Mouse (Mus musculus): ENCODE data around the gene Ubap2l. TPM values are rescaled to one million over a fixed set of nuclear protein-coding genes. Genes with fewer than 3 reads are reported as not detected.

The Ubap2l gene
- polyA plus RNA-seq (2014; fragmentation: Illumina TruSeq; extraction: RNeasy Lipid Tissue Mini Kit (QIAGEN cat#74804); ENCODE audit: low read depth, low replicate concordance), result 192 TPM

GRCm38 (mm10) chr3:90052351-90053241 is at the start of gene Ubap2l:
Ubap2l (minus strand) TSS chr3:90052628.

GRCm38 (mm10) chr3:90072294-90072693 is 19.9 kb upstream of the Ubap2l start, which contains the start of gene Tpm3:
Tpm3 (plus strand) TSS chr3:90072649.

GRCm38 (mm10) chr3:90051441-90052350 is 732 bp downstream of the Ubap2l start, which contains the start of gene 4933434E20Rik:
4933434E20Rik (plus strand) TSS chr3:90051636.

GRCm38 (mm10) chr3:89998612-89999054 is 53.8 kb downstream of the Ubap2l start, which contains the start of gene Hax1:
Hax1 (minus strand) TSS chr3:89998780.

GRCm38 (mm10) chr3:89963221-89963763 is 89.1 kb downstream of the Ubap2l start, which contains the start of gene Atp8b2:
Atp8b2 (minus strand) TSS chr3:89963508.

Other genes starting within 250 kb of the Ubap2l start
- gene She, start 221.3 kb downstream of the Ubap2l start, polyA plus RNA-seq (2014; fragmentation: Illumina TruSeq; extraction: RNeasy Lipid Tissue Mini Kit (QIAGEN cat#74804); ENCODE audit: low read depth, low replicate concordance), result 0.55 TPM
- 0.57 TPM for gene Il6ra, start 139.4 kb downstream of the Ubap2l start, polyA plus RNA-seq (2014; fragmentation: Illumina TruSeq; extraction: RNeasy Lipid Tissue Mini Kit (QIAGEN cat#74804); ENCODE audit: low read depth, low replicate concordance)
- 16.2 TPM for gene Atp8b2, start 89.1 kb downstream of the Ubap2l start, polyA plus RNA-seq (2014; fragmentation: Illumina TruSeq; extraction: RNeasy Lipid Tissue Mini Kit (QIAGEN cat#74804); ENCODE audit: low read depth, low replicate concordance)
- 117 TPM for gene Hax1, start 53.8 kb downstream of the Ubap2l start, polyA plus RNA-seq (2014; fragmentation: Illumina TruSeq; extraction: RNeasy Lipid Tissue Mini Kit (QIAGEN cat#74804); ENCODE audit: low read depth, low replicate concordance)
- gene 4933434E20Rik, start 992 bp downstream of the Ubap2l start, polyA plus RNA-seq (2014; fragmentation: Illumina TruSeq; extraction: RNeasy Lipid Tissue Mini Kit (QIAGEN cat#74804); ENCODE audit: low read depth, low replicate concordance), result 183 TPM
- gene Tpm3, start 20.0 kb upstream of the Ubap2l start, polyA plus RNA-seq (2014; fragmentation: Illumina TruSeq; extraction: RNeasy Lipid Tissue Mini Kit (QIAGEN cat#74804); ENCODE audit: low read depth, low replicate concordance), result 62.2 TPM
- gene Nup210l, start 51.5 kb upstream of the Ubap2l start, polyA plus RNA-seq (2014; fragmentation: Illumina TruSeq; extraction: RNeasy Lipid Tissue Mini Kit (QIAGEN cat#74804); ENCODE audit: low read depth, low replicate concordance), result 64.0 TPM
- gene Rps27, start 161.0 kb upstream of the Ubap2l start, polyA plus RNA-seq (2014; fragmentation: Illumina TruSeq; extraction: RNeasy Lipid Tissue Mini Kit (QIAGEN cat#74804); ENCODE audit: low read depth, low replicate concordance), result 882 TPM
- gene Rab13, start 161.1 kb upstream of the Ubap2l start, polyA plus RNA-seq (2014; fragmentation: Illumina TruSeq; extraction: RNeasy Lipid Tissue Mini Kit (QIAGEN cat#74804); ENCODE audit: low read depth, low replicate concordance), result 6.5 TPM
- 31.8 TPM for gene Jtb, start 179.0 kb upstream of the Ubap2l start, polyA plus RNA-seq (2014; fragmentation: Illumina TruSeq; extraction: RNeasy Lipid Tissue Mini Kit (QIAGEN cat#74804); ENCODE audit: low read depth, low replicate concordance)
- 211 TPM for gene Creb3l4, start 190.9 kb upstream of the Ubap2l start, polyA plus RNA-seq (2014; fragmentation: Illumina TruSeq; extraction: RNeasy Lipid Tissue Mini Kit (QIAGEN cat#74804); ENCODE audit: low read depth, low replicate concordance)
- 21.2 TPM for gene Slc39a1, start 195.5 kb upstream of the Ubap2l start, polyA plus RNA-seq (2014; fragmentation: Illumina TruSeq; extraction: RNeasy Lipid Tissue Mini Kit (QIAGEN cat#74804); ENCODE audit: low read depth, low replicate concordance)
- 4.9 TPM for gene Crtc2, start 201.5 kb upstream of the Ubap2l start, polyA plus RNA-seq (2014; fragmentation: Illumina TruSeq; extraction: RNeasy Lipid Tissue Mini Kit (QIAGEN cat#74804); ENCODE audit: low read depth, low replicate concordance)
- gene Dennd4b, start 212.6 kb upstream of the Ubap2l start, polyA plus RNA-seq (2014; fragmentation: Illumina TruSeq; extraction: RNeasy Lipid Tissue Mini Kit (QIAGEN cat#74804); ENCODE audit: low read depth, low replicate concordance), result 2.6 TPM
- gene Gatad2b, start 240.6 kb upstream of the Ubap2l start, polyA plus RNA-seq (2014; fragmentation: Illumina TruSeq; extraction: RNeasy Lipid Tissue Mini Kit (QIAGEN cat#74804); ENCODE audit: low read depth, low replicate concordance), result 28.5 TPM